Mouse (Mus musculus): ENCODE data around the gene Mob2. TPM values are rescaled to one million over a fixed set of nuclear protein-coding genes. Genes with fewer than 3 reads are reported as not detected.

Gene Mob2
- polyA plus RNA-seq, 1 experiment from 2014 or later = 67.8 TPM

- no peaks in the 10 kb centered on the region for H3K27me3 ChIP-seq (ENCODE audit: low read depth, poor library complexity, severe bottlenecking)
- no peak overlapping the region for H3K4me3 ChIP-seq
- H3K27ac ChIP-seq = no peak overlapping the region
- no peaks in the 10 kb centered on the region for H3K9me3 ChIP-seq (replicated peaks)
- no peak for DNase-seq (ENCODE audit: low spot score)
- WGBS = 88% methylated on average over 7 of the region's 7 CpGs
- H3K36me3 ChIP-seq = no peaks in the 10 kb centered on the region
- no peaks in the 10 kb centered on the region for H3K4me1 ChIP-seq
Measured at GRCm38 (mm10) chr7:141988314-141988806, 72.5 kb downstream of the Mob2 start.

- H3K9me3 ChIP-seq (replicated peaks) = no peaks in the 10 kb centered on the region
- WGBS = 92% methylated on average over 7 of the region's 7 CpGs
- H3K27me3 ChIP-seq (ENCODE audit: low read depth, poor library complexity, severe bottlenecking) = no peaks in the 10 kb centered on the region
- H3K4me1 ChIP-seq = no peaks in the 10 kb centered on the region
- H3K27ac ChIP-seq = no peak overlapping the region
- no peak for DNase-seq (ENCODE audit: low spot score)
- no peak overlapping the region for H3K4me3 ChIP-seq
- H3K36me3 ChIP-seq = no peaks in the 10 kb centered on the region
Measured at GRCm38 (mm10) chr7:141981237-141981636, 79.6 kb downstream of the Mob2 start.

GRCm38 (mm10) chr7:141979247-141979646, 81.6 kb downstream of the Mob2 start:
- H3K27me3 ChIP-seq (ENCODE audit: low read depth, poor library complexity, severe bottlenecking) = no peaks in the 10 kb centered on the region
- H3K4me3 ChIP-seq = no peak overlapping the region
- no peak overlapping the region for H3K27ac ChIP-seq
- WGBS = 96% methylated on average over 4 of the region's 4 CpGs
- no peaks in the 10 kb centered on the region for H3K4me1 ChIP-seq
- no peaks in the 10 kb centered on the region for H3K9me3 ChIP-seq (replicated peaks)
- no peaks in the 10 kb centered on the region for H3K36me3 ChIP-seq
- DNase-seq (ENCODE audit: low spot score) = no peak

GRCm38 (mm10) chr7:141978003-141978402, 82.9 kb downstream of the Mob2 start:
- Histone ChIP-seq H3K36me3 (no peaks in the 10 kb centered on the region), H3K9me3 (replicated peaks) (no peaks in the 10 kb centered on the region), H3K4me1 (no peaks in the 10 kb centered on the region), H3K27me3 (ENCODE audit: low read depth, poor library complexity, severe bottlenecking) (no peaks in the 10 kb centered on the region), H3K27ac (no peak overlapping the region), H3K4me3 (no peak overlapping the region)
- no peak for DNase-seq (ENCODE audit: low spot score)
- WGBS = 86% methylated on average over 6 of the region's 6 CpGs

- 30% methylated on average over 7 of the region's 7 CpGs for WGBS
- Histone ChIP-seq H3K4me1 (no peaks in the 10 kb centered on the region), H3K4me3 (no peak overlapping the region), H3K27ac (no peak overlapping the region), H3K27me3 (ENCODE audit: low read depth, poor library complexity, severe bottlenecking) (0 out of 2 replicates have a peak, but pooled peaks cover 3% of the 10 kb centered on the region), H3K36me3 (no peaks in the 10 kb centered on the region), H3K9me3 (replicated peaks) (no peaks in the 10 kb centered on the region)
- DNase-seq (ENCODE audit: low spot score) = peak; percentile 79
Measured at GRCm38 (mm10) chr7:141972831-141973619, 87.8 kb downstream of the Mob2 start.

GRCm38 (mm10) chr7:141966281-141966680, 94.6 kb downstream of the Mob2 start:
- Histone ChIP-seq H3K4me3 (no peak overlapping the region), H3K27ac (no peak overlapping the region), H3K4me1 (no peaks in the 10 kb centered on the region), H3K9me3 (replicated peaks) (no peaks in the 10 kb centered on the region), H3K36me3 (no peaks in the 10 kb centered on the region), H3K27me3 (ENCODE audit: low read depth, poor library complexity, severe bottlenecking) (0 out of 2 replicates have a peak, but pooled peaks cover 3% of the 10 kb centered on the region)
- DNase-seq (ENCODE audit: low spot score) = no peak
- WGBS = 81% methylated on average over 2 of the region's 2 CpGs

GRCm38 (mm10) chr7:141962521-141962920, 98.3 kb downstream of the Mob2 start:
- no peak for DNase-seq (ENCODE audit: low spot score)
- Histone ChIP-seq H3K27ac (no peak overlapping the region), H3K9me3 (replicated peaks) (no peaks in the 10 kb centered on the region), H3K27me3 (ENCODE audit: low read depth, poor library complexity, severe bottlenecking) (no peaks in the 10 kb centered on the region), H3K4me1 (no peaks in the 10 kb centered on the region), H3K4me3 (no peak overlapping the region), H3K36me3 (no peaks in the 10 kb centered on the region)
- 100% methylated on average over 3 of the region's 3 CpGs for WGBS

- H3K4me1 ChIP-seq = no peaks in the 10 kb centered on the region
- 83% methylated on average over 3 of the region's 3 CpGs for WGBS
Measured at GRCm38 (mm10) chr7:141961491-141961890, 99.4 kb downstream of the Mob2 start.

GRCm38 (mm10) chr7:141960926-141961325, 99.9 kb downstream of the Mob2 start:
- no peak overlapping the region for H3K27ac ChIP-seq
- H3K9me3 ChIP-seq (replicated peaks) = no peaks in the 10 kb centered on the region
- no peak overlapping the region for H3K4me3 ChIP-seq
- H3K27me3 ChIP-seq (ENCODE audit: low read depth, poor library complexity, severe bottlenecking) = no peaks in the 10 kb centered on the region
- H3K4me1 ChIP-seq = no peaks in the 10 kb centered on the region
- WGBS = 77% methylated on average over 2 of the region's 2 CpGs
- H3K36me3 ChIP-seq = no peaks in the 10 kb centered on the region
- DNase-seq (ENCODE audit: low spot score) = no peak

More at GRCm38 (mm10) chr7:141961491-141961890, 99.4 kb downstream of the Mob2 start:
- Histone ChIP-seq H3K4me3 (no peak overlapping the region), H3K27ac (no peak overlapping the region), H3K27me3 (ENCODE audit: low read depth, poor library complexity, severe bottlenecking) (no peaks in the 10 kb centered on the region), H3K36me3 (no peaks in the 10 kb centered on the region), H3K9me3 (replicated peaks) (no peaks in the 10 kb centered on the region)
- no peak for DNase-seq (ENCODE audit: low spot score)

GRCm38 (mm10) chr7:141959133-141959532, 101.7 kb downstream of the Mob2 start:
- peak; percentile 60 for DNase-seq (ENCODE audit: low spot score)
- no peaks in the 10 kb centered on the region for H3K9me3 ChIP-seq (replicated peaks)
- no peak overlapping the region for H3K4me3 ChIP-seq
- WGBS = 85% methylated on average over 1 of the region's 1 CpGs
- no peak overlapping the region for H3K27ac ChIP-seq
- peaks cover 6% of the 10 kb centered on the region for H3K27me3 ChIP-seq (ENCODE audit: low read depth, poor library complexity, severe bottlenecking)
- H3K36me3 ChIP-seq = no peaks in the 10 kb centered on the region
- H3K4me1 ChIP-seq = no peaks in the 10 kb centered on the region

Small RNA genes lying within 50 kb of the gene (microRNA-seq; reads per million reads assigned to microRNA genes)
- gene Mir3104 = not detected

Other genes with a start within 250 kb of the Mob2 start
- 0.01 TPM in 2 replicates for gene Muc5b, start 222.0 kb downstream of the Mob2 start, polyA plus RNA-seq (2016; fragmentation: Nextera tagmentation; extraction: Ambion mirVana)
- gene Tollip, start 142.6 kb downstream of the Mob2 start, polyA plus RNA-seq (2016; fragmentation: Nextera tagmentation; extraction: Ambion mirVana) = 41.1 and 45.7 TPM in 2 replicates
- gene Brsk2, start 111.3 kb downstream of the Mob2 start, polyA plus RNA-seq (2016; fragmentation: Nextera tagmentation; extraction: Ambion mirVana) = 0.43 and 0.64 TPM in 2 replicates
- gene Dusp8, start 34.8 kb upstream of the Mob2 start, polyA plus RNA-seq (2016; fragmentation: Nextera tagmentation; extraction: Ambion mirVana) = 0.26 and 0.34 TPM in 2 replicates
- gene Gm45618, start 59.7 kb upstream of the Mob2 start, polyA plus RNA-seq (2016; fragmentation: Nextera tagmentation; extraction: Ambion mirVana) = not detected in 2 replicates
- not detected in 2 replicates for gene Gm39115, start 75.0 kb upstream of the Mob2 start, polyA plus RNA-seq (2016; fragmentation: Nextera tagmentation; extraction: Ambion mirVana)
- not detected in 2 replicates for gene Gm45337, start 83.5 kb upstream of the Mob2 start, polyA plus RNA-seq (2016; fragmentation: Nextera tagmentation; extraction: Ambion mirVana)
- gene Gm29735, start 96.0 kb upstream of the Mob2 start, polyA plus RNA-seq (2016; fragmentation: Nextera tagmentation; extraction: Ambion mirVana) = not detected in 2 replicates
- gene Gm4553, start 104.7 kb upstream of the Mob2 start, polyA plus RNA-seq (2016; fragmentation: Nextera tagmentation; extraction: Ambion mirVana) = not detected in 2 replicates
- gene Krtap5-2, start 114.9 kb upstream of the Mob2 start, polyA plus RNA-seq (2016; fragmentation: Nextera tagmentation; extraction: Ambion mirVana) = not detected in 2 replicates
- gene Gm10153, start 129.3 kb upstream of the Mob2 start, polyA plus RNA-seq (2016; fragmentation: Nextera tagmentation; extraction: Ambion mirVana) = not detected in 2 replicates
- gene Krtap5-3, start 140.3 kb upstream of the Mob2 start, polyA plus RNA-seq (2016; fragmentation: Nextera tagmentation; extraction: Ambion mirVana) = not detected in 2 replicates
- gene Gm7579, start 150.8 kb upstream of the Mob2 start, polyA plus RNA-seq (2016; fragmentation: Nextera tagmentation; extraction: Ambion mirVana) = not detected in 2 replicates
- gene Krtap5-5, start 168.9 kb upstream of the Mob2 start, polyA plus RNA-seq (2016; fragmentation: Nextera tagmentation; extraction: Ambion mirVana) = not detected in 2 replicates
- not detected in 2 replicates for gene Gm40460, start 180.0 kb upstream of the Mob2 start, polyA plus RNA-seq (2016; fragmentation: Nextera tagmentation; extraction: Ambion mirVana)
- not detected in 2 replicates for gene Gm2431, start 197.3 kb upstream of the Mob2 start, polyA plus RNA-seq (2016; fragmentation: Nextera tagmentation; extraction: Ambion mirVana)
- gene Gm4559, start 213.3 kb upstream of the Mob2 start, polyA plus RNA-seq (2016; fragmentation: Nextera tagmentation; extraction: Ambion mirVana) = not detected in 2 replicates
- gene Krtap5-1, start 236.1 kb upstream of the Mob2 start, polyA plus RNA-seq (2016; fragmentation: Nextera tagmentation; extraction: Ambion mirVana) = not detected in 2 replicates
- gene Krtap5-4, start 242.5 kb upstream of the Mob2 start, polyA plus RNA-seq (2016; fragmentation: Nextera tagmentation; extraction: Ambion mirVana) = not detected in 2 replicates